Mouse (Mus musculus) C2C12 (cell line): Measurements from ENCODE around the gene Mpg. TPM values are rescaled to one million over a fixed set of nuclear protein-coding genes. Genes with fewer than 3 reads are reported as not detected.
A peak's percentile ranks its signal among the peaks of the same experiment; 100 is the strongest.

Source experiments
- H3K27me3 ChIP-seq: one replicate; pipeline ENCODE4 v1.6.1; 2011; ENCODE audit not compliant: control insufficient read depth, insufficient read depth, insufficient read length
- H3K36me3 ChIP-seq: one replicate; pipeline ENCODE4 v1.6.1; 2011; ENCODE audit not compliant: control insufficient read depth, insufficient read depth
- H3K4me3 ChIP-seq: one replicate; pipeline ENCODE4 v1.5.1; 2011; ENCODE audit warnings: mild to moderate bottlenecking, control low read depth; ENCODE audit not compliant: poor library complexity, insufficient read depth, severe bottlenecking
- H3K79me2 ChIP-seq: one replicate; pipeline ENCODE4 v1.6.1; 2011; ENCODE audit not compliant: control insufficient read depth, insufficient read depth
- H3K79me3 ChIP-seq: one replicate; pipeline ENCODE4 v1.6.1; 2011; ENCODE audit warnings: low read depth, control low read depth
- H3ac ChIP-seq: one replicate; pipeline ENCODE3; 2011; ENCODE audit warnings: low read depth; ENCODE audit not compliant: control insufficient read depth, insufficient read length
- CEBPB ChIP-seq: IDR thresholded peaks from one replicate; pipeline ENCODE4 v1.6.1; 2011; ENCODE audit warnings: low read depth, mild to moderate bottlenecking, control low read depth, moderate library complexity
- CTCF ChIP-seq: IDR thresholded peaks from one replicate; pipeline ENCODE4 v1.5.1; 2011; ENCODE audit not compliant: control insufficient read depth, insufficient read depth, insufficient read length
- FOSL1 ChIP-seq: IDR thresholded peaks from one replicate; pipeline ENCODE4 v1.8.0; 2011; ENCODE audit warnings: mild to moderate bottlenecking, low read length; ENCODE audit not compliant: poor library complexity, insufficient read depth, severe bottlenecking
- MAX ChIP-seq: IDR thresholded peaks from one replicate; pipeline ENCODE4 v1.6.1; 2011; ENCODE audit warnings: mild to moderate bottlenecking, control low read depth
- MYOD1 ChIP-seq: IDR thresholded peaks from one replicate; pipeline ENCODE4 v1.6.1; 2011; ENCODE audit warnings: low read depth; ENCODE audit not compliant: control insufficient read depth, insufficient read length
- MYOG ChIP-seq: IDR thresholded peaks from one replicate; pipeline ENCODE4 v1.6.1; 2011; ENCODE audit not compliant: control insufficient read depth, insufficient read length; ENCODE audit errors: extremely low read depth
- USF1 ChIP-seq: IDR thresholded peaks from one replicate; pipeline ENCODE4 v1.6.1; 2011; ENCODE audit warnings: low read depth, mild to moderate bottlenecking, control low read depth, moderate library complexity
- polyA plus RNA-seq: library from polyadenylated mRNA; unstranded; fragments of >200 nt; fragmentation: generic; extraction: Trizol; gene quantifications from one replicate; pipeline ENCODE4 v1.2.1, GENCODE M21; 2012; ENCODE audit warnings: missing spikeins

Mpg gene
- polyA plus RNA-seq, 1 experiment = 19.9 TPM

GRCm38 (mm10) chr11:32253121-32253520, 26.8 kb downstream of the Mpg start:
- TF ChIP-seq MAX = no peak
- TF ChIP-seq MYOD1 = peak; percentile 78
- H3K27me3 ChIP-seq = no peaks in the 10 kb centered on the region
- no peak overlapping the region for H3K4me3 ChIP-seq
- H3ac ChIP-seq = no peak overlapping the region
- H3K79me2 ChIP-seq = peaks cover 17% of the 10 kb centered on the region
- peaks cover 50% of the 10 kb centered on the region for H3K36me3 ChIP-seq
- H3K79me3 ChIP-seq = no peaks in the 10 kb centered on the region

DNA sequence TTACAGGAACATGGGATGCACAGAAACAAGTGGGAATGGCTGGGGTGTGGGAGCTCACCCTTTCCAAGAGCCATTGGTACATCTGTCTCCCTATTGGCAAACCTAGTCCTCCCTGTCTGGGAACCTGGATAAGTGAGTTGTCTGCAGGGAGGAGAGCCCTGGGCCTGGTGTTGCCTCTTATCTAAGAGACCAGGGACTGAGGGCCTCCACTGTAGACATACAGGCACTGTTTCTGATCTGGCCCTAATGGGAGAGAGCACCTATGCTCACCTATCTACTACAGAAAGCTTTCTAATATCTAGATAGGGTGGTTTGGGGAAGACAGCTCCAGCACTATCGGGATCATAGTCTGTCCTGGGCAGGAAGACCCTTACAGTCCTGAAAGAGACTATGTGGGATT, 29.8 kb downstream of the Mpg start:
- peak overlapping the region; percentile 25 for H3ac ChIP-seq
- H3K4me3 ChIP-seq = no peak overlapping the region
- TF ChIP-seq CTCF = no peak
- no peak for TF ChIP-seq FOSL1
- TF ChIP-seq CEBPB = no peak
- TF ChIP-seq MYOD1 = no peak
- TF ChIP-seq USF1 = no peak
- no peak for TF ChIP-seq MYOG
- no peak for TF ChIP-seq MAX
- peaks cover 45% of the 10 kb centered on the region for H3K36me3 ChIP-seq
- H3K79me3 ChIP-seq = peaks cover 1% of the 10 kb centered on the region
- H3K79me2 ChIP-seq = peaks cover 27% of the 10 kb centered on the region
- H3K27me3 ChIP-seq = no peaks in the 10 kb centered on the region

DNA sequence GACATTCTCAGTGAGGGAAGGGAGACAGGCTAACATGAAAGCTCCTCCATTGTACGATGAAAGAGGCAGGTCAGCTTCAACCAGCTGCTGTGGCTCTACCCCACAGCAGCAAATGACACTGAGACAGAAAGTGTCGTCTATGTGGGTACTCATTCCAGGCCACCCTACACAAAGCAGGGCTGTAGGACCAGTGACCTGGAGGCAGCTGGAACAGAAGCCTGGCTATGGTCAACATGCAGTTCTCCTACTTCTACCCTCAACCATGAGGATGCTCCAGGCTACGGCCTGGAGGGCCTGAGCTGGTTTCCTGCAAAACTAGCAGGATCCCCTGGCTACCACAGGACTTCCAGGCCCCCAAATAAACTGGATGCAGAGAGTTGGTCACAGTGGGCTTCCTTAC, 30.3 kb downstream of the Mpg start:
- no peak for TF ChIP-seq CEBPB
- no peak for TF ChIP-seq USF1
- no peak for TF ChIP-seq FOSL1
- no peak for TF ChIP-seq MYOD1
- no peak for TF ChIP-seq CTCF
- no peak for TF ChIP-seq MAX
- no peak for TF ChIP-seq MYOG

GRCm38 (mm10) chr11:32262674-32263415, 36.5 kb downstream of the Mpg start:
- Histone ChIP-seq H3K36me3 (peaks cover 23% of the 10 kb centered on the region), H3K79me3 (peaks cover 19% of the 10 kb centered on the region), H3K79me2 (peaks cover 63% of the 10 kb centered on the region), H3K4me3 (no peak overlapping the region), H3K27me3 (no peaks in the 10 kb centered on the region), H3ac (no peak overlapping the region)
- TF ChIP-seq CTCF (no peak), MYOD1 (no peak), MYOG (no peak), FOSL1 (peak; percentile 22), MAX (no peak)

More for the DNA sequence above, 30.3 kb downstream of the Mpg start:
- H3K4me3 ChIP-seq = no peak overlapping the region
- peaks cover 1% of the 10 kb centered on the region for H3K79me3 ChIP-seq
- peaks cover 49% of the 10 kb centered on the region for H3K36me3 ChIP-seq
- H3K79me2 ChIP-seq = peaks cover 31% of the 10 kb centered on the region
- H3ac ChIP-seq = no peak overlapping the region
- no peaks in the 10 kb centered on the region for H3K27me3 ChIP-seq

- H3K4me3 ChIP-seq = no peak overlapping the region
Measured at GRCm38 (mm10) chr11:32265117-32265738, 38.9 kb downstream of the Mpg start.

GRCm38 (mm10) chr11:32266194-32266593, 39.9 kb downstream of the Mpg start:
- TF ChIP-seq CEBPB (no peak), FOSL1 (no peak), CTCF (no peak), MYOG (no peak), MYOD1 (no peak), MAX (no peak), USF1 (no peak)
- Histone ChIP-seq H3K36me3 (peaks cover 6% of the 10 kb centered on the region), H3K27me3 (no peaks in the 10 kb centered on the region), H3ac (peak overlapping the region; percentile 4), H3K79me3 (peaks cover 17% of the 10 kb centered on the region), H3K79me2 (peaks cover 43% of the 10 kb centered on the region), H3K4me3 (no peak overlapping the region)

More at GRCm38 (mm10) chr11:32265117-32265738, 38.9 kb downstream of the Mpg start:
- Histone ChIP-seq H3K79me3 (peaks cover 19% of the 10 kb centered on the region), H3K36me3 (peaks cover 16% of the 10 kb centered on the region), H3K79me2 (peaks cover 52% of the 10 kb centered on the region), H3ac (no peak overlapping the region), H3K27me3 (no peaks in the 10 kb centered on the region)
- no peak for TF ChIP-seq MYOD1
- no peak for TF ChIP-seq CTCF
- peak; percentile 14 for TF ChIP-seq USF1
- TF ChIP-seq FOSL1 = peak; percentile 38
- no peak for TF ChIP-seq MAX
- TF ChIP-seq CEBPB = no peak
- TF ChIP-seq MYOG = no peak
